Mouse (Mus musculus) cerebellum, adult 11-12 months (tissue): ENCODE results near the gene Ap1s1.

Source experiments
- DNase-seq: peaks from one replicate; pipeline ENCODE4 v3.0.0; 2022

Gene Ap1s1

DNA sequence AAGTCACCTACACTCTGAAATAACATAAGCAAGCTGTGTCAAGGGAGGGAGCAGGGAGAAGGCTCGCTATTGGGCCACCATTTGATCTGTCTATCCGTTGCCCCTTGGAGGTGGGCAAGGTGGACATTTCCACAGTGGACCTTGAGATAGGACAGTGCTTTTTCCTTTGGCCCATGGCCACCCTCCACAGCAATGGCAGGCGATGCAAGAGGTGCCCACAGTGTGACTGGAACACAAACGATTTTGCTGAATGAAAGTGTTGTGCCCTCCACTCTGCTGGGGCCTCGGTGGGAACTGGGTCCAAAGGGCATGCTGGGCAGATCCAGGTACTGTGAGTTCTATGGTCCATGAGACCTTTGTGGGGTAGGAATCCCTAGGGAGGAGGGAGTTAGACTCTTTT, 16.7 kb upstream of the Ap1s1 start:
- no peak for DNase-seq

- peak; percentile 32 for DNase-seq
Observed at GRCm38 (mm10) chr5:137061809-137062481, 16.0 kb upstream of the Ap1s1 start.

DNA sequence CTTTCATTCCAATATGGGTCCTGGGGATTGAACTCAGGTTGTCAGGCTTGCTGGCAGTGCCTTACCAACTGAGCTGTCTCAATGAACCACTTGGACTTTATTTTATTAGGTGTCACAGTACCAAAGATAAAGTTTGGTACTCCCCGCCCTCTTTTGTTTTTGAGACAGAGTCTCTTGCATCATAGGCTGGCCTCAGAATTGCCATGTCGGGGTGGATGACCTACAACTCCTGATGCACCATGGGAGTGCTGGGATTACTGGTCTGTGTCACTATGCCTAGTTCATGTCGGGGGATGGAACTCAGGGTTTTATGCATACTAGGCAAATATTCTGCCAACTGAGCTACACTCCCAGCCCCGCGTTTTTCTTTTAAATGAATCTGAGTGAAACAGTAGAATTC, 8.9 kb upstream of the Ap1s1 start:
- no peak for DNase-seq

DNA sequence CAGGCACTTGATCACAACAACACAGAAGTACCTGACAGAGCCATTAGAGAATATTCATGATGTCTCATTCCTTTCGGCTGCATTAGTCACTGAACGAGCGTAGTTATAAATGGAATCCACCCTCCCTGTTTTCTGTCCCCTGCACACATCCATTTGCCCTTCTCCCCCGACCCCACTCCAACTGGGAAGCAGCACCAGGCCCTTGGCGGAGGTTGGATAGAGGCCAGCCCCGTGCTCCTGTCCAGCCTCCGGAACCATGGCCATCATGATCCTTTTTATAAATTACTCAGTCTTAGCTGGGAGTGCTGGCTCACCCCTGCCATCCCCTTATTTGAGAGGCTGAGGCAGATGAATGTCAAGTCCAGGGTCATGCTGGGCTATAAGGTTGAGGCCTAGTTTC, 8.4 kb upstream of the Ap1s1 start:
- DNase-seq = no peak

GRCm38 (mm10) chr5:137051914-137052505, 6.1 kb upstream of the Ap1s1 start:
- DNase-seq = no peak

- no peak for DNase-seq
Observed at GRCm38 (mm10) chr5:137051125-137051524, 5.2 kb upstream of the Ap1s1 start.

- DNase-seq = no peak
Observed at GRCm38 (mm10) chr5:137046991-137047390, 1.1 kb upstream of the Ap1s1 start.

- no peak for DNase-seq
Observed at GRCm38 (mm10) chr5:137046324-137046718, 386 bp upstream of the Ap1s1 start.

- no peak for DNase-seq
Observed at GRCm38 (mm10) chr5:137043997-137044396, 1.9 kb downstream of the Ap1s1 start.

GRCm38 (mm10) chr5:137041442-137041841, 4.5 kb downstream of the Ap1s1 start:
- DNase-seq = no peak

DNA sequence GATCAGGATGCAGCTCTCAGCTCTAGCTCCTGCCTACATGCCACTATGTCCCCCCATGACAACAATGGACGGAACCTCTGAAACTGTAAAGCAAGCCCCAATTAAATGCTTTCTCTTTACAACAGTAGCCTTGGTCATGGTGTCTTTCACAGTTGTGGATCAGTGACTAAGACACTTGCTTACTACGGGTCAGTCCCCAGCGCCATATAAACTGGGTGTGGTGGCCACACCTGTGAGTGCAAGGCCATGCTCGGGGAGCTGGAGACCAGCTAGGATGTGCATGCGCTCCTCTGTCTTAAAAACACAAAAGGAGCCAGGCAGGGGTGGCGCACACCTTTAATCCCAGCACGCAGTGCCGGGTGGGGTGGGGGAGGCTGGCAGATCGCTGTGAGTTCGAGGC, 6.5 kb downstream of the Ap1s1 start:
- no peak for DNase-seq

- no peak for DNase-seq
Observed at GRCm38 (mm10) chr5:137036211-137036610, 9.7 kb downstream of the Ap1s1 start.

DNA sequence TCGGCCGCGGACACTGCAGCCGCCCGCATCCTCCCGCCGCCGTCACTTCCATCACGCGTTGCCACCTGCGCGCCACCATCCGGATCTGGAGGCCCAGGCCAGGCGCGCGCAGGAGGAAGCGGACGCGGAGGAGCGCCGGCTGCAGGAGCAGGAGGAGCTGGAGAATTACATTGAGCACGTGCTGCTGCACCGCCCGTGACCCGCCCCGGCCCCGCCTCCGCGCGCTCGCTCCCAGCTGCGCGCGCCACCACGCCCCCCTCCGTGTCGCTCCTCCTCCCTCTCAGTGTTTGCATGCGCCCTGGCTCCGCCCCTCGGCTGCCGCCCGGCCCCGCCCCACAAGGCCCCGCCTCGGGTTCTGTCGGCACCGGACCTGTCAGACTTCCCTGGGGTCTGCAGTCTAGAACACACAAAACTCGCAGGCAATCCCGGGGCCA, 13.3 kb downstream of the Ap1s1 start:
- DNase-seq = peak; percentile 69

GRCm38 (mm10) chr5:137032033-137032421, 13.9 kb downstream of the Ap1s1 start:
- DNase-seq = peak; percentile 40

DNA sequence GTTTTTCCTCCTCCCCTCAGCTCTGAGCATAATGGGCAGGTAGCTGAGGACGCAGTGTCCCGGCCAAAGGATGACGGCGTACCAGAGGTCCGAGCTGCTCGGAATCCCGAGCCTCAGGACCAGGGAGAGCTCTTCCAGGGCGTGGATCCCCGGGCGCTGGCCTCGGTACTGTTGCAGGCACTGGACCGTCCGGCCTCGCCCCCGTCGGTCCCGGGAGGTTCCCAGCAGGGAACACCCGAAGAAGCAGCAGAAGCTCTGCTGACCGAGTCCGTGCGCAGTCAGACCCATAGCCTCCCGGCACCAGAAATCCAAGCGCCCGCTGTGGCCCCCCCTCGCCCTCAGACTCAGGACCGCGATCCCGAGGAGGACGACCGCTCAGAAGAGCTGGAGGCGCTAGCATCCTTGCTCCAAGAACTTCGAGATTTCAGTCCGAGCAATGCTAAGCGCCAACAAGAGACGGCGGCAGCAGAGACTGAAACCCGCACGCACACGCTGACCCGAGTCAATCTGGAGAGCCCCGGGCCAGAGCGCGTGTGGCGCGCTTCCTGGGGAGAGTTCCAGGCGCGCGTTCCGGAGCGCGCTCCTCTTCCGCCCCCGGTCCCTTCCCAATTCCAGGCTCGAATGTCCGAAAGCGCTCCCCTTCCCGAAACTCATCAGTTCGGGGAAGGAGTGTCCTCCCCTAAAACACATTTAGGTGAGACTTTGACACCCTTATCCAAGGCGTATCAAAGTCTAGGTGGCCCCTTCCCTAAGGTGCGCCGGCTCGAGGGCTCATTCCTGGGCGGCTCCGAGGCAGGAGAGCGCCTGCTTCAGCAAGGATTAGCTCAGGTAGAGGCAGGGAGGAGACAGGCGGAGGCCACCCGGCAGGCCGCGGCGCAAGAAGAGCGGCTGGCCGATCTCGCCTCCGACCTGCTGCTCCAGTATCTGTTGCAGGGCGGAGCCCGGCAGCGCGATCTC, 14.6 kb downstream of the Ap1s1 start:
- DNase-seq = no peak

- DNase-seq = no peak
Observed at GRCm38 (mm10) chr5:137030416-137030810, 15.5 kb downstream of the Ap1s1 start.

DNA sequence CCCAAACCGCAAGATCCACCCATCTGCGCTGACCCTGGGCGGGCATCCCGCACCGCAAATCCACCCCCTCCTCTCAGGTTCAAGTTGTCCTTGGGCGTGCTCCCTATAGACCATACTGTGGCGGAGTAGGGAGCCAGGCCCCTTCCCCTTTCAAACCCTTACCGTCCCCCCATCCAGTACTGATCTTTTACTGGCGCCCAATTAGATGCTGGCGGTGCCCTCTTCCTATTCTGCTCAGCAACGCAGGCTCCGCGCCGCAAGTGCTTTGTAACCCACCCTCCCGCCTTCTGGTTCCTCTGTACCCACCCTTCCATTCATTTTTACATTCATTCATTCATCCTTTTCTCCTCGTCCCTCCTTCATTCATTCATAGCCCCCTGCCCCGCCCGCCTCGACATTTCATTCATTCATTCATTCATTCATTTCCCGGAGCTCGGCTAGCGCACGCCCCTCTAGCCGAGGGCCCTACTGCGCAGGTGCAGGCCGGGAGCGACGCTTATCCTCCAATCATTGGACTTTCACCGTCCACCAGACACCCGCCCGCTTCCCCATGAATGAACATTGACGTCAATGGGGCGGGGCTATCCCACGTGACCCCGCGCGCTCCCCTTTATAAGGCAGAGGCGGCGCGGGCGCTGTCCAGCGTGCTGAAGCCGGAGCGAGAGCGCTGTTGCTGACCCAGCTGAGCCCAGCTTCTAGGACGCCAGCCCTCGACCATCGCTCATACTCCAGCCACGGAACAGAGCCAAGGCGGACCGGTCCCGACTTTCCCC, 16.1 kb downstream of the Ap1s1 start:
- peak; percentile 91 for DNase-seq

DNA sequence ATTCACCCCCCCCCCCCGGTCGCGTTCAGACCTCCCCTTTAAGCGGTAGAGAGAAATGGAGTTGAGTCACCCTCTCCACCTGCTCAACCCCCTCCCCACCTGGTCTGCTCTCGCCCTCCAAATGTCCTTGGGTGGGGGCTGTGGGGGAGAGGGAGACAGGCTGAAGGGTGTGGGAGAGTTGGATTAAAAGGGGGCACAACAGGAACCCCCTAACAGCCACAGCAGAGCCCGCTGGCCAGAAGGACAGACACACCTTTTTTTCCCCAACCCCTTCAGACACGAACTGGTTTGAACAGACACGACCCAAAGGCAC, 16.7 kb downstream of the Ap1s1 start:
- DNase-seq = no peak

DNA sequence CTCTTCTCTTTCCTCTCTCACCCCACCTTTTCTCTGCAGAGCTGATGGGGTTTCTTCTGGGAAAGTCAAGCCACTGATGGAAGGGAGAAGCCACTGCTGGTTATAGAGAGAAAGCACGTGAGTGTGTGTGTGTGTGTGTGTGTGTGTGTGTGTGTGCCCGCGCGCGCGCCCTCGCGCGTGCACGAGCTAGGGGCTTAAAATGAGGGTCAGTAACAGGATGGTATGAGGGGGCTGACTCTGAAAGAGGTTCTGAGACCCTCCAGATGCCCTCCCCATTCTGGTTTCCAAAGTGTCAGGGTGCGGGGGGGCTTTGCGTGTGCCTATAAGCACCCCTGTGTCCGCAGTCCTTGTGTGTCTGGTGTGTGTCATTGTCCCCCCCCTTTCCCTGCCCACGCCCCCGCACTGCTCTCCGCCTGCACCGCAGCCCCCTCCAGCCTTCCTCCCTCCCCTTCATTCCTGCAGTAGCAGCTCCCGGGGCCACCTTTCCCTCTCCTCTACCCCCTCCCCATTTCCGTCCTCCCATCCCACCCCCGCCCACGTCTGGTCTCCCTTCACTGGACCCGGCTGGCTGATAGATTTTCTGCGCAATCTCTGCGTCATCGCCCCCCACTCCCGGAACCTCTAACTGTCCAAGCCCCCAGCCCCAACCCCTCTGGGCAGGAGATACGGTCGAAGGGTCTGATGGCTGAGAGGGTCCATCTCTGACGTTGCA, 17.2 kb downstream of the Ap1s1 start:
- DNase-seq = no peak

GRCm38 (mm10) chr5:137026092-137026491, 19.8 kb downstream of the Ap1s1 start, which contains the start of gene Vgf:
Gene Vgf (plus strand): TSS chr5:137026392.
- no peak for DNase-seq

GRCm38 (mm10) chr5:137025132-137025531, 20.8 kb downstream of the Ap1s1 start:
- DNase-seq = peak; percentile 45

DNA sequence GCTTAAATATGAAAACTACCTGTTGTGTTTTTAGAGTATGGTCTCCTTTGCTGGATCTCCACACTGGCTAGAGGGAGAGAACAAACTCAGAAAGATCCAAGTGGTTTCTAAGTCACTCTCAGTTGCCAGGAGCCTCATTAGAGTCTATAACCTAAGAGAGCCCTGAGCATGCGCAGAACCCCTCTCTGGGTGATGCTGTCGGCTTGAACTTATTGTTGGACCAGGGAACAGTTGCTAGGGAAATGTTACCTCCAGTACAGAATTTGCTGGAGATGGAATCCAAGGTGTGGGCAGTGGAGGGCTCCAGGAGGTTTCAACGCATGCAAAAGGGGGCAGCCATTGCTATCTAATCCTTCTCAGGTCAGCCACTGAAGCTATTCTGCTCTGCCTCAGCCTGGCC, 21.6 kb downstream of the Ap1s1 start:
- DNase-seq = no peak
